Mouse (Mus musculus) ES-Bruce4 (cell line): ENCODE data around the gene Gtf3c4. TPM values are rescaled to one million over a fixed set of nuclear protein-coding genes. Genes with fewer than 3 reads are reported as not detected.
A peak's percentile ranks its signal among the peaks of the same experiment; 100 is the strongest.

Source experiments
- H3K27ac ChIP-seq: 2 replicates; pipeline ENCODE4 v1.5.1; 2012; ENCODE audit warnings: low read length, inconsistent platforms; ENCODE audit not compliant: insufficient read depth
- H3K27me3 ChIP-seq: 2 replicates; pipeline ENCODE4 v1.6.1; 2012; ENCODE audit warnings: mild to moderate bottlenecking, low read length, inconsistent platforms; ENCODE audit not compliant: control insufficient read depth, poor library complexity, insufficient read depth, severe bottlenecking
- H3K36me3 ChIP-seq: 2 replicates; pipeline ENCODE4 v1.6.1; 2012; ENCODE audit warnings: inconsistent platforms, mild to moderate bottlenecking, low read length, moderate library complexity; ENCODE audit not compliant: control insufficient read depth, poor library complexity, insufficient read depth, severe bottlenecking
- H3K4me1 ChIP-seq: one replicate; pipeline ENCODE4 v1.8.1; 2011; ENCODE audit warnings: low read length; ENCODE audit not compliant: control insufficient read depth, insufficient read depth
- H3K4me3 ChIP-seq: 2 replicates; pipeline ENCODE4 v1.5.1; 2011; ENCODE audit warnings: low read depth, mild to moderate bottlenecking, low read length
- H3K9ac ChIP-seq: 2 replicates; pipeline ENCODE4 v1.6.1; 2012; ENCODE audit warnings: low read depth, mild to moderate bottlenecking, inconsistent platforms; ENCODE audit not compliant: poor library complexity, severe bottlenecking
- H3K9me3 ChIP-seq: replicated peaks from 2 replicates; pipeline ENCODE4 v1.6.1; 2012; ENCODE audit warnings: mild to moderate bottlenecking, low read length, inconsistent platforms; ENCODE audit not compliant: control insufficient read depth, poor library complexity, insufficient read depth, severe bottlenecking
- CTCF ChIP-seq: IDR thresholded peaks from one replicate; pipeline ENCODE4 v1.8.1; 2011; ENCODE audit warnings: low read depth, low read length
- EP300 ChIP-seq: IDR thresholded peaks from 2 replicates; pipeline ENCODE4 v1.6.1; 2011; ENCODE audit warnings: low read depth, low read length; ENCODE audit not compliant: insufficient read depth
- POLR2A ChIP-seq: IDR thresholded peaks from one replicate; pipeline ENCODE4 v1.8.1; 2011; ENCODE audit warnings: low read length; ENCODE audit not compliant: insufficient read depth
- polyA plus RNA-seq: library from polyadenylated mRNA; stranded (reverse); fragments of >200 nt; gene quantifications from 2 replicates; pipeline ENCODE4 v1.2.4, GENCODE M21; 2011; ENCODE audit warnings: low read depth; ENCODE audit not compliant: missing spikeins, insufficient read depth, insufficient read length

The Gtf3c4 gene
- polyA plus RNA-seq, 1 experiment = 33.9 TPM

DNA sequence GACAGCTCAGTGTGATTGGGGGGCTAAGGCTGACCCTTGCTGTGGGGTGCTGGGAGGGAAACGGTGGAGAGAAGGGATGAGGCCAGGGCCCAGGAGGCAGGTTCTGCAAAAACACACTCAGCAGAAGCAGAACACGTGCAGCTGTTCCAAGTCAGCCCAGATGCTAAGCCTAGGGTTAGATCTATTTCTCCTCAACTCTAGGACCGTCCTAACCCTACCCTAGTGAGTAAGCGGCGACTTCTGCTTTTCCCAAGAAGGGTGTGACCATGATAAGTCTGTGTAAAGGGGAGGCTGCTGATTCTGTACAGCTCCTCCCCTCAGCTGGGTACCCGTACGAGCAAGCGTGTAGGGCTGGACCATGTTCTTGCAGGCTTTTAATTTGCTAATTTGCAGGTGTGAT, 43.9 kb downstream of the Gtf3c4 start:
- Histone ChIP-seq H3K9me3 (no peaks in the 10 kb centered on the region), H3K27me3 (no peaks in the 10 kb centered on the region), H3K27ac (no peak overlapping the region), H3K4me3 (no peak overlapping the region), H3K9ac (no peak overlapping the region), H3K4me1 (no peaks in the 10 kb centered on the region), H3K36me3 (no peaks in the 10 kb centered on the region)
- TF ChIP-seq EP300 = no peak
- no peak for TF ChIP-seq CTCF
- TF ChIP-seq POLR2A = no peak

GRCm38 (mm10) chr2:28794623-28795022, 45.5 kb downstream of the Gtf3c4 start:
- Histone ChIP-seq H3K27ac (no peak overlapping the region), H3K9me3 (no peaks in the 10 kb centered on the region), H3K9ac (no peak overlapping the region), H3K36me3 (no peaks in the 10 kb centered on the region), H3K4me3 (no peak overlapping the region), H3K4me1 (no peaks in the 10 kb centered on the region), H3K27me3 (no peaks in the 10 kb centered on the region)
- TF ChIP-seq EP300 (no peak), CTCF (peak; percentile 20), POLR2A (no peak)

- no peaks in the 10 kb centered on the region for H3K9me3 ChIP-seq
- H3K4me1 ChIP-seq = no peaks in the 10 kb centered on the region
- H3K4me3 ChIP-seq = no peak overlapping the region
- H3K27me3 ChIP-seq = no peaks in the 10 kb centered on the region
- no peak overlapping the region for H3K27ac ChIP-seq
- H3K9ac ChIP-seq = no peak overlapping the region
- H3K36me3 ChIP-seq = no peaks in the 10 kb centered on the region
- TF ChIP-seq CTCF (no peak), EP300 (no peak), POLR2A (no peak)
These were observed 47.1 kb downstream of the Gtf3c4 start for GRCm38 (mm10) chr2:28792931-28793610.

DNA sequence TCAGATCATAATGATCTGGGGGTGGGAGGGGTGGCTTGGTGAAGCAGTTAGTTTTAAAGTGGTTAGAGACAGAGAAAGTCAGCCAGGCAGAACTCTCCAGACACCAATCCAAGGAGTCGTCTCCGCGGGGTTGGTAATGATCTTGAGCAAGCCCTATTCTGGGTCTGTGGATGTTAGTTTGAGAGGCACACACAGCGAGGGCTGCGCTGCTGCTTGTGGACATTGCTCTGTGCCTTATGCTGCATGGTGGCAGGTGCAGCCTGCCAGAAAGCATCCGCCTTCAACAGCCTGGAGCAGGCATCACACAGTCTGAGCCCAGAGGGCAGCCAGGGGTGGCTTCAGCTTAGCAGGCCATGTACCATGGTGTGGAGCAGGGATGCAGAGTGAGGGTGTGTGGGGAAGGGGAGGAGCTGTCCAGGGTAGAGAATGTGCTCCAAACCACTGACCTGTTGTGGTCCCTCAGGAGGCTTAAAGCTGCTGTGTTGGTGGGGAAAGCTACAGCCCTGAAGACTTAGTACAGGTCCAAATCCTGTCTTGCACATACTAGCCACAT, 53.0 kb downstream of the Gtf3c4 start:
- Histone ChIP-seq H3K9me3 (no peaks in the 10 kb centered on the region), H3K27me3 (no peaks in the 10 kb centered on the region), H3K27ac (no peak overlapping the region), H3K36me3 (no peaks in the 10 kb centered on the region), H3K9ac (no peak overlapping the region), H3K4me1 (no peaks in the 10 kb centered on the region), H3K4me3 (no peak overlapping the region)
- TF ChIP-seq POLR2A (no peak), CTCF (no peak), EP300 (no peak)

DNA sequence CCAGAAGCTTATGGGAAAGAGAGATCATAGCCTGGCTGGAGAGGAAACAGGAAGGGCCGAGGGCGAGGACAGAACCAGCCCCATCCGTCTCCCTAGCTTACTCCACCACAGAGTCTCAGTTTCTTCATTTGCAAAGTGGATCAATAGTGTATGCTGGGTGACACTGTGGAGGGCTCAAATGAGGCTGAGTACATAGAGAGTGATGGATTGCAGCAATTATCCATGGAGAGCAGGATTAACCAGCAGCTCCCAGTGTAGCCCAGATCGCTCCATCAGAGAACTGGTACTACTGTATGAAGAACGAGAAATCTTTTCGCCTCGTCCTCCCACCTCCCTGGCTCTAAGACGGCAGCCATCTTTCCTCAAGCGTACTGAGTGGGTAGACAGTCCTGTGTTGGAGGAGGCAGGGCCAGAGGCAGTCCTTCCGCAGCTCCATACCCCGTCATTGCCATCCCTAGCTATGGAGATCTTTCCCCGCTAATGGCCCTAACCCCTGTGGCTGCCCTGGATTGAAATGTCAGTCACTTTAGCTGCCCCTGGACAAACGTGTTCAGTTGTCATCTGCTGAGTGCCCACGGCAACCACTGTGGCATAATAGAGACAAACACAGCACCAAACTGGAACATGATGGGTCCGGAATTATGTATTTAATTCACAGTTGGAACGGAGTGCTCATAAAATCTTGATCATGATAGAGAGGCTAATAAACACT, 53.6 kb downstream of the Gtf3c4 start:
- Histone ChIP-seq H3K27ac (no peak overlapping the region), H3K9ac (no peak overlapping the region), H3K36me3 (no peaks in the 10 kb centered on the region), H3K4me3 (no peak overlapping the region), H3K9me3 (no peaks in the 10 kb centered on the region), H3K27me3 (no peaks in the 10 kb centered on the region), H3K4me1 (no peaks in the 10 kb centered on the region)
- TF ChIP-seq CTCF (no peak), POLR2A (no peak), EP300 (no peak)

GRCm38 (mm10) chr2:28781310-28781709, 58.9 kb downstream of the Gtf3c4 start:
- no peaks in the 10 kb centered on the region for H3K9me3 ChIP-seq
- H3K9ac ChIP-seq = no peak overlapping the region
- H3K4me1 ChIP-seq = no peaks in the 10 kb centered on the region
- no peak overlapping the region for H3K4me3 ChIP-seq
- no peak overlapping the region for H3K27ac ChIP-seq
- H3K27me3 ChIP-seq = no peaks in the 10 kb centered on the region
- TF ChIP-seq EP300 (no peak), CTCF (no peak), POLR2A (no peak)
- no peaks in the 10 kb centered on the region for H3K36me3 ChIP-seq
